Mouse (Mus musculus) heart, embryonic 16.5 days (tissue): Measurements from ENCODE around the gene Gm10762. TPM values are rescaled to one million over a fixed set of nuclear protein-coding genes. Genes with fewer than 3 reads are reported as not detected.

Experiments used
- ATAC-seq: fragments of 200-750 bp; cut with Nextera tagmentation; replicated peaks from 2 replicates; pipeline ENCODE4 v1.8.0; 2017; ENCODE audit warnings: moderate number of reproducible peaks; ENCODE audit not compliant: insufficient read depth, low FRiP score; ENCODE audit errors: extremely low read depth
- H3K27ac ChIP-seq: fragments of 300-500 bp; sonication (generic); 2 replicates; pipeline ENCODE4 v1.5.1; 2014; ENCODE audit warnings: mild to moderate bottlenecking, low read length, control low read depth, moderate library complexity
- H3K27me3 ChIP-seq: fragments of 300-500 bp; sonication (generic); 2 replicates; pipeline ENCODE4 v1.6.1; 2014; ENCODE audit warnings: low read length, mixed read lengths; ENCODE audit not compliant: control insufficient read depth, insufficient read depth
- H3K36me3 ChIP-seq: fragments of 300-500 bp; sonication (generic); 2 replicates; pipeline ENCODE4 v1.6.1; 2014; ENCODE audit not compliant: control insufficient read depth, insufficient read depth
- H3K4me1 ChIP-seq: fragments of 300-500 bp; sonication (generic); 2 replicates; pipeline ENCODE4 v1.6.1; 2014; ENCODE audit warnings: low read length, mixed read lengths; ENCODE audit not compliant: control insufficient read depth, insufficient read depth
- H3K4me2 ChIP-seq: fragments of 300-500 bp; sonication (generic); 2 replicates; pipeline ENCODE4 v1.6.1; 2014; ENCODE audit warnings: low read depth, mild to moderate bottlenecking, control low read depth, low read length
- H3K4me3 ChIP-seq: fragments of 300-500 bp; sonication (generic); 2 replicates; pipeline ENCODE4 v1.5.1; 2014; ENCODE audit warnings: mild to moderate bottlenecking, control low read depth, low read length
- H3K9ac ChIP-seq: fragments of 300-500 bp; sonication (generic); 2 replicates; pipeline ENCODE4 v1.6.1; 2014; ENCODE audit warnings: low read length, control low read depth
- H3K9me3 ChIP-seq: fragments of 300-500 bp; sonication (generic); replicated peaks from 2 replicates; pipeline ENCODE4 v1.6.1; 2016; ENCODE audit warnings: low read length; ENCODE audit not compliant: control insufficient read depth
- WGBS: fragments of 180-500 bp; shearing (Covaris S2); extraction: QIAGEN DNeasy Blood & Tissue Kit; methylation state at CpG from one replicate; pipeline ENCODE4 v1.1.7; 2014; 5-methylcytosine and 5-hydroxymethylcytosine counted together
- microRNA-seq: library from miRNA; unstranded; fragments of <30 nt; microRNA quantifications from one replicate; pipeline ENCODE4, GENCODE M21; 2017
- polyA plus RNA-seq: library from polyadenylated mRNA; unstranded; fragments of >200 nt; fragmentation: Nextera tagmentation; extraction: Ambion mirVana; gene quantifications from 2 replicates; pipeline ENCODE4 v1.2.1, GENCODE M21; 2015

Gm10762 gene
- polyA plus RNA-seq, 1 experiment from 2014 or later, result 8.6 TPM

GRCm38 (mm10) chr2:128928446-128928845 is 39.1 kb downstream of the Gm10762 start:
- 73% methylated on average over 3 of the region's 3 CpGs for WGBS
- H3K27ac ChIP-seq, result no peak overlapping the region

GRCm38 (mm10) chr2:128924799-128925198 is 42.7 kb downstream of the Gm10762 start:
- Histone ChIP-seq H3K4me2 (no peak overlapping the region), H3K9ac (no peak overlapping the region), H3K27me3 (no peaks in the 10 kb centered on the region), H3K4me3 (no peak overlapping the region), H3K9me3 (no peaks in the 10 kb centered on the region), H3K27ac (no peak overlapping the region), H3K4me1 (no peaks in the 10 kb centered on the region), H3K36me3 (peaks cover 5% of the 10 kb centered on the region; the same call in 1 of the 2 replicates)
- no peak for ATAC-seq
- WGBS, result 92% methylated on average over 4 of the region's 4 CpGs

More at GRCm38 (mm10) chr2:128928446-128928845, 39.1 kb downstream of the Gm10762 start:
- ATAC-seq, result no peak
- Histone ChIP-seq H3K9me3 (no peaks in the 10 kb centered on the region), H3K9ac (no peak overlapping the region), H3K4me2 (no peak overlapping the region), H3K36me3 (peaks cover 8% of the 10 kb centered on the region; the same call in 1 of the 2 replicates), H3K27me3 (no peaks in the 10 kb centered on the region), H3K4me3 (no peak overlapping the region), H3K4me1 (no peaks in the 10 kb centered on the region)

Small RNA genes lying within 50 kb of the gene (microRNA-seq; reads per million reads assigned to microRNA genes)
- not detected for gene Gm22859

Other genes with a start within 250 kb of the Gm10762 start
- 25.3 and 28.5 TPM in 2 replicates for gene Tmem87b, start 149.6 kb downstream of the Gm10762 start, polyA plus RNA-seq
- gene Fbln7, start 104.7 kb downstream of the Gm10762 start, polyA plus RNA-seq, result 1.6 TPM in 2 replicates
- 5.2 and 5.5 TPM in 2 replicates for gene Zc3h8, start 23.6 kb downstream of the Gm10762 start, polyA plus RNA-seq
- 0.89 and 1.3 TPM in 2 replicates for gene Zc3h6, start 323 bp downstream of the Gm10762 start, polyA plus RNA-seq
- 0.09 and 0.10 TPM in 2 replicates for gene Vinac1, start 80.4 kb upstream of the Gm10762 start, polyA plus RNA-seq
- gene Ttl, start 98.2 kb upstream of the Gm10762 start, polyA plus RNA-seq, result 7.0 and 8.4 TPM in 2 replicates
- gene Polr1b, start 133.3 kb upstream of the Gm10762 start, polyA plus RNA-seq, result 15.2 and 16.0 TPM in 2 replicates
- gene Chchd5, start 162.0 kb upstream of the Gm10762 start, polyA plus RNA-seq, result 17.6 and 18.2 TPM in 2 replicates
- 20.5 and 21.1 TPM in 2 replicates for gene Slc20a1, start 231.0 kb upstream of the Gm10762 start, polyA plus RNA-seq